Mouse (Mus musculus): ENCODE results near the gene Pank2.
"Not testable (repeated sequence)": the region's sequence is repeated elsewhere in the genome, so short reads cannot be mapped to it uniquely, and the experiment has no call there.

The Pank2 gene

GRCm38 (mm10) chr2:131260544-131261307 lies 1.6 kb upstream of the Pank2 start:
- ATAC-seq (ENCODE audit: insufficient number of reproducible peaks, low FRiP score, low TSS enrichment), result no peak

GRCm38 (mm10) chr2:131261481-131262212 lies 648 bp upstream of the Pank2 start:
- no peak; the same call in 1 of the 2 replicates for ATAC-seq (ENCODE audit: insufficient number of reproducible peaks, low FRiP score, low TSS enrichment)

- ATAC-seq (ENCODE audit: insufficient number of reproducible peaks, low FRiP score, low TSS enrichment), result peak; percentile 75
Observed at GRCm38 (mm10) chr2:131262680-131263670, 680 bp downstream of the Pank2 start.

GRCm38 (mm10) chr2:131264027-131264426 lies 1.7 kb downstream of the Pank2 start:
- ATAC-seq (ENCODE audit: insufficient number of reproducible peaks, low FRiP score, low TSS enrichment), result no peak

GRCm38 (mm10) chr2:131265056-131265455 lies 2.8 kb downstream of the Pank2 start:
- ATAC-seq (ENCODE audit: insufficient number of reproducible peaks, low FRiP score, low TSS enrichment), result no peak

GRCm38 (mm10) chr2:131275493-131275892 lies 13.2 kb downstream of the Pank2 start:
- ATAC-seq (ENCODE audit: insufficient number of reproducible peaks, low FRiP score, low TSS enrichment), result no peak

- no peak for ATAC-seq (ENCODE audit: insufficient number of reproducible peaks, low FRiP score, low TSS enrichment)
Observed at GRCm38 (mm10) chr2:131276722-131277121, 14.4 kb downstream of the Pank2 start.

- ATAC-seq (ENCODE audit: insufficient number of reproducible peaks, low FRiP score, low TSS enrichment), result no peak
Observed at GRCm38 (mm10) chr2:131281596-131281995, 19.3 kb downstream of the Pank2 start.

- ATAC-seq (ENCODE audit: insufficient number of reproducible peaks, low FRiP score, low TSS enrichment), result no peak
Observed at GRCm38 (mm10) chr2:131286276-131286675, 24.0 kb downstream of the Pank2 start.

- ATAC-seq (ENCODE audit: insufficient number of reproducible peaks, low FRiP score, low TSS enrichment), result no peak
Observed at GRCm38 (mm10) chr2:131290669-131291068, 28.4 kb downstream of the Pank2 start.

GRCm38 (mm10) chr2:131296746-131297261 lies 34.5 kb downstream of the Pank2 start:
- ATAC-seq (ENCODE audit: insufficient number of reproducible peaks, low FRiP score, low TSS enrichment), result no peak

- ATAC-seq (ENCODE audit: insufficient number of reproducible peaks, low FRiP score, low TSS enrichment), result not testable (repeated sequence)
Observed at GRCm38 (mm10) chr2:131298674-131299073, 36.4 kb downstream of the Pank2 start.

- no peak for ATAC-seq (ENCODE audit: insufficient number of reproducible peaks, low FRiP score, low TSS enrichment)
Observed at GRCm38 (mm10) chr2:131300485-131300884, 38.2 kb downstream of the Pank2 start.

- no peak for ATAC-seq (ENCODE audit: insufficient number of reproducible peaks, low FRiP score, low TSS enrichment)
Observed at GRCm38 (mm10) chr2:131301635-131302034, 39.3 kb downstream of the Pank2 start.

GRCm38 (mm10) chr2:131304497-131304896 lies 42.2 kb downstream of the Pank2 start:
- no peak for ATAC-seq (ENCODE audit: insufficient number of reproducible peaks, low FRiP score, low TSS enrichment)

- ATAC-seq (ENCODE audit: insufficient number of reproducible peaks, low FRiP score, low TSS enrichment), result not testable (repeated sequence)
Observed at GRCm38 (mm10) chr2:131305226-131305625, 42.9 kb downstream of the Pank2 start.

GRCm38 (mm10) chr2:131307391-131307790 lies 45.1 kb downstream of the Pank2 start:
- ATAC-seq (ENCODE audit: insufficient number of reproducible peaks, low FRiP score, low TSS enrichment), result no peak

GRCm38 (mm10) chr2:131307822-131308221 lies 45.5 kb downstream of the Pank2 start:
- no peak for ATAC-seq (ENCODE audit: insufficient number of reproducible peaks, low FRiP score, low TSS enrichment)

- ATAC-seq (ENCODE audit: insufficient number of reproducible peaks, low FRiP score, low TSS enrichment), result no peak
Observed at GRCm38 (mm10) chr2:131309296-131309695, 47.0 kb downstream of the Pank2 start.

- ATAC-seq (ENCODE audit: insufficient number of reproducible peaks, low FRiP score, low TSS enrichment), result no peak
Observed at GRCm38 (mm10) chr2:131316167-131316566, 53.9 kb downstream of the Pank2 start.
